Mouse (Mus musculus): ENCODE measurements around the gene Gm8764. TPM values are rescaled to one million over a fixed set of nuclear protein-coding genes. Genes with fewer than 3 reads are reported as not detected.
"Not testable (repeated sequence)": the region's sequence is repeated elsewhere in the genome, so short reads cannot be mapped to it uniquely, and the experiment has no call there.

Gm8764 gene
- polyA plus RNA-seq (2015; fragmentation: Nextera tagmentation; extraction: Ambion mirVana) = not detected in 2 replicates

- no CpG with 5 or more reads among the region's 3 CpGs for WGBS (ENCODE audit: insufficient replicate concordance)
- not testable (repeated sequence) for H3K27ac ChIP-seq (replicated peaks); H3K4me1 ChIP-seq (replicated peaks); ATAC-seq (ENCODE audit: insufficient read depth); H3K27me3 ChIP-seq; H3K36me3 ChIP-seq (replicated peaks); H3K9ac ChIP-seq; H3K4me2 ChIP-seq; H3K4me3 ChIP-seq (replicated peaks); H3K9me3 ChIP-seq (replicated peaks)
Observed at GRCm38 (mm10) chr10:104159706-104160105, at the start of gene Gm8764. Gm8764 (plus strand) TSS chr10:104160006.

GRCm38 (mm10) chr10:104110044-104110443 lies 49.8 kb upstream of the Gm8764 start:
- ATAC-seq (ENCODE audit: insufficient read depth) = no peak
- H3K36me3 ChIP-seq (replicated peaks) = no peaks in the 10 kb centered on the region
- no peak overlapping the region for H3K27ac ChIP-seq (replicated peaks)
- no peaks in the 10 kb centered on the region for H3K4me1 ChIP-seq (replicated peaks)
- WGBS (ENCODE audit: insufficient replicate concordance) = 55% methylated on average over 3 of the region's 3 CpGs
- H3K9ac ChIP-seq = no peak overlapping the region
- no peaks in the 10 kb centered on the region for H3K9me3 ChIP-seq (replicated peaks)
- no peak overlapping the region for H3K4me2 ChIP-seq
- H3K4me3 ChIP-seq (replicated peaks) = no peak overlapping the region
- no peaks in the 10 kb centered on the region for H3K27me3 ChIP-seq

GRCm38 (mm10) chr10:104118312-104118711 lies 41.5 kb upstream of the Gm8764 start:
- Histone ChIP-seq H3K4me2 (no peak overlapping the region), H3K27me3 (no peaks in the 10 kb centered on the region), H3K9me3 (replicated peaks) (no peaks in the 10 kb centered on the region), H3K4me3 (replicated peaks) (no peak overlapping the region), H3K27ac (replicated peaks) (no peak overlapping the region), H3K4me1 (replicated peaks) (no peaks in the 10 kb centered on the region), H3K9ac (no peak overlapping the region), H3K36me3 (replicated peaks) (no peaks in the 10 kb centered on the region)
- ATAC-seq (ENCODE audit: insufficient read depth) = no peak
- WGBS (ENCODE audit: insufficient replicate concordance) = 40% methylated on average over 2 of the region's 2 CpGs

GRCm38 (mm10) chr10:104142687-104143086 lies 17.1 kb upstream of the Gm8764 start, which contains the start of gene Gm21293:
Gm21293 (plus strand) TSS chr10:104142987.
- H3K9ac ChIP-seq; H3K4me3 ChIP-seq (replicated peaks); H3K27ac ChIP-seq (replicated peaks); ATAC-seq (ENCODE audit: insufficient read depth); H3K36me3 ChIP-seq (replicated peaks); H3K9me3 ChIP-seq (replicated peaks); H3K4me1 ChIP-seq (replicated peaks); H3K27me3 ChIP-seq; H3K4me2 ChIP-seq: not testable (repeated sequence)
- no CpG with 5 or more reads among the region's 3 CpGs for WGBS (ENCODE audit: insufficient replicate concordance)

- no CpG with 5 or more reads among the region's 3 CpGs for WGBS (ENCODE audit: insufficient replicate concordance)
- H3K9me3 ChIP-seq (replicated peaks); H3K4me2 ChIP-seq; H3K36me3 ChIP-seq (replicated peaks); H3K27me3 ChIP-seq; ATAC-seq (ENCODE audit: insufficient read depth); H3K4me3 ChIP-seq (replicated peaks); H3K9ac ChIP-seq; H3K27ac ChIP-seq (replicated peaks); H3K4me1 ChIP-seq (replicated peaks): not testable (repeated sequence)
Observed at GRCm38 (mm10) chr10:104151197-104151596, 8.6 kb upstream of the Gm8764 start, which contains the start of gene Gm6763. Gm6763 (plus strand) TSS chr10:104151497.

- ATAC-seq (ENCODE audit: insufficient read depth); H3K4me1 ChIP-seq (replicated peaks); H3K9me3 ChIP-seq (replicated peaks); H3K27me3 ChIP-seq; H3K27ac ChIP-seq (replicated peaks); H3K4me3 ChIP-seq (replicated peaks); H3K36me3 ChIP-seq (replicated peaks); H3K4me2 ChIP-seq; H3K9ac ChIP-seq: not testable (repeated sequence)
- WGBS (ENCODE audit: insufficient replicate concordance) = no CpG with 5 or more reads among the region's 3 CpGs
Observed at GRCm38 (mm10) chr10:104168215-104168614, 8.4 kb downstream of the Gm8764 start, which contains the start of gene Gm21304. Gm21304 (plus strand) TSS chr10:104168515.

- not testable (repeated sequence) for H3K36me3 ChIP-seq (replicated peaks); H3K4me3 ChIP-seq (replicated peaks); H3K9ac ChIP-seq; H3K27me3 ChIP-seq; ATAC-seq (ENCODE audit: insufficient read depth); H3K27ac ChIP-seq (replicated peaks); H3K4me2 ChIP-seq; H3K9me3 ChIP-seq (replicated peaks); H3K4me1 ChIP-seq (replicated peaks)
- WGBS (ENCODE audit: insufficient replicate concordance) = no CpG with 5 or more reads among the region's 3 CpGs
Observed at GRCm38 (mm10) chr10:104176724-104177123, 16.9 kb downstream of the Gm8764 start, which contains the start of gene Gm21312. Gm21312 (plus strand) TSS chr10:104177024.

GRCm38 (mm10) chr10:104185233-104185632 lies 25.4 kb downstream of the Gm8764 start, which contains the start of gene Gm20765:
Gm20765 (plus strand) TSS chr10:104185533.
- H3K9me3 ChIP-seq (replicated peaks); ATAC-seq (ENCODE audit: insufficient read depth); H3K4me1 ChIP-seq (replicated peaks); H3K9ac ChIP-seq; H3K27ac ChIP-seq (replicated peaks); H3K27me3 ChIP-seq; H3K4me2 ChIP-seq; H3K36me3 ChIP-seq (replicated peaks); H3K4me3 ChIP-seq (replicated peaks): not testable (repeated sequence)
- WGBS (ENCODE audit: insufficient replicate concordance) = no CpG with 5 or more reads among the region's 3 CpGs

GRCm38 (mm10) chr10:104193742-104194141 lies 33.9 kb downstream of the Gm8764 start, which contains the start of gene Gm4340:
Gm4340 (plus strand) TSS chr10:104194042.
- not testable (repeated sequence) for H3K36me3 ChIP-seq (replicated peaks); ATAC-seq (ENCODE audit: insufficient read depth); H3K4me1 ChIP-seq (replicated peaks); H3K4me2 ChIP-seq; H3K27me3 ChIP-seq; H3K4me3 ChIP-seq (replicated peaks); H3K9me3 ChIP-seq (replicated peaks); H3K27ac ChIP-seq (replicated peaks); H3K9ac ChIP-seq
- no CpG with 5 or more reads among the region's 3 CpGs for WGBS (ENCODE audit: insufficient replicate concordance)

GRCm38 (mm10) chr10:104209655-104210054 lies 49.8 kb downstream of the Gm8764 start:
- no peaks in the 10 kb centered on the region for H3K27me3 ChIP-seq
- no peak overlapping the region for H3K27ac ChIP-seq (replicated peaks)
- H3K4me2 ChIP-seq = no peak overlapping the region
- H3K9me3 ChIP-seq (replicated peaks) = no peaks in the 10 kb centered on the region
- H3K4me3 ChIP-seq (replicated peaks) = no peak overlapping the region
- no peaks in the 10 kb centered on the region for H3K4me1 ChIP-seq (replicated peaks)
- H3K36me3 ChIP-seq (replicated peaks) = no peaks in the 10 kb centered on the region
- no peak for ATAC-seq (ENCODE audit: insufficient read depth)
- H3K9ac ChIP-seq = no peak overlapping the region
- WGBS (ENCODE audit: insufficient replicate concordance) = 42% methylated on average over 1 of the region's 1 CpGs

- Histone ChIP-seq H3K36me3 (replicated peaks) (no peaks in the 10 kb centered on the region), H3K9me3 (replicated peaks) (no peaks in the 10 kb centered on the region), H3K4me2 (no peak overlapping the region), H3K27ac (replicated peaks) (no peak overlapping the region), H3K4me3 (replicated peaks) (no peak overlapping the region), H3K27me3 (no peaks in the 10 kb centered on the region), H3K9ac (no peak overlapping the region), H3K4me1 (replicated peaks) (no peaks in the 10 kb centered on the region)
- 48% methylated on average over 3 of the region's 3 CpGs for WGBS (ENCODE audit: insufficient replicate concordance)
- ATAC-seq (ENCODE audit: insufficient read depth) = no peak
Observed at GRCm38 (mm10) chr10:104210268-104210990, 50.6 kb downstream of the Gm8764 start.
